Mouse (Mus musculus) ES-Bruce4 (cell line): ENCODE data around the gene Agbl5.

Experiments used
- CTCF ChIP-seq: IDR thresholded peaks from one replicate; pipeline ENCODE4 v1.8.1; 2011; ENCODE audit warnings: low read depth, low read length
- EP300 ChIP-seq: IDR thresholded peaks from 2 replicates; pipeline ENCODE4 v1.6.1; 2011; ENCODE audit warnings: low read depth, low read length; ENCODE audit not compliant: insufficient read depth
- POLR2A ChIP-seq: IDR thresholded peaks from one replicate; pipeline ENCODE4 v1.8.1; 2011; ENCODE audit warnings: low read length; ENCODE audit not compliant: insufficient read depth

GRCm38 (mm10) chr5:30934725-30935461 is 46.4 kb downstream of the Agbl5 start:
- TF ChIP-seq CTCF (no peak), POLR2A (no peak), EP300 (no peak)
